Mouse (Mus musculus) testis, postnatal 10 days (tissue): ENCODE data around the gene Vmn1r13.
"Not testable (repeated sequence)": the region's sequence is repeated elsewhere in the genome, so short reads cannot be mapped to it uniquely, and the experiment has no call there.

Experiments used
- DNase-seq: peaks from one replicate; pipeline ENCODE4 v3.0.0; 2021; ENCODE audit warnings: low spot score

Vmn1r13 gene

GRCm38 (mm10) chr6:57202990-57203389 is at the start of gene Vmn1r13:
Vmn1r13 (plus strand) TSS chr6:57203290.
- DNase-seq = not testable (repeated sequence)

GRCm38 (mm10) chr6:57156619-57157018 is 46.5 kb upstream of the Vmn1r13 start, which contains the start of gene Vmn1r12:
Vmn1r12 (plus strand) TSS chr6:57156919.
- no peak for DNase-seq

GRCm38 (mm10) chr6:57190016-57190415 is 13.1 kb upstream of the Vmn1r13 start:
- not testable (repeated sequence) for DNase-seq

GRCm38 (mm10) chr6:57231386-57231785 is 28.3 kb downstream of the Vmn1r13 start, which contains the start of gene Vmn1r14:
Vmn1r14 (plus strand) TSS chr6:57231686.
- no peak for DNase-seq

GRCm38 (mm10) chr6:57257652-57258051 is 54.6 kb downstream of the Vmn1r13 start, which contains the start of gene Vmn1r15:
Vmn1r15 (plus strand) TSS chr6:57257952.
- no peak for DNase-seq

GRCm38 (mm10) chr6:57260990-57261389 is 57.9 kb downstream of the Vmn1r13 start:
- DNase-seq = no peak
